Mouse (Mus musculus) kidney, postnatal 14 days (tissue): ENCODE measurements around the gene Gm10563.
"Not testable (repeated sequence)": the region's sequence is repeated elsewhere in the genome, so short reads cannot be mapped to it uniquely, and the experiment has no call there.

Experiments
- DNase-seq: peaks from one replicate; pipeline ENCODE4 v3.0.0; 2022; ENCODE audit warnings: mixed read lengths

Gm10563 gene

DNA sequence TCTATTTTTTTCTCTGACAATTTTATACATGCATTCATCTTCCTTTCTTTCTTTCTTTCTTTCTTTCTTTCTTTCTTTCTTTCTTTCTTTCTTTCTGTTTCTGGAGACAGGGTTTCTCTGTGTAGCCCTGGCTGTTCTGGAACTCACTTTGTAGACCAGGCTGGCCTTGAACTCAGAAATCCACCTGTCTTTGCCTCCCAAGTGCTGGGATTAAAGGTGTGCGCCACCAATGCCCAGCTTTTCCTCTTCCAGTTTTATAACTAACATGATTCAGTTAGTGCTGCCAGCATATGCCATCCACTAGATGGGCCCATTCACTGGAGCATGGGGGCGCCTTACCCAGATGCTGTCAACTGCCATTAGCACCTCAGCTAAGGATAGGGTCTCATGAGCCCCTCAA lies at the start of gene Gm10563:
Gene Gm10563 (minus strand): TSS at position 101 of the 400 bp plus-strand sequence.
- DNase-seq = not testable (repeated sequence)

DNA sequence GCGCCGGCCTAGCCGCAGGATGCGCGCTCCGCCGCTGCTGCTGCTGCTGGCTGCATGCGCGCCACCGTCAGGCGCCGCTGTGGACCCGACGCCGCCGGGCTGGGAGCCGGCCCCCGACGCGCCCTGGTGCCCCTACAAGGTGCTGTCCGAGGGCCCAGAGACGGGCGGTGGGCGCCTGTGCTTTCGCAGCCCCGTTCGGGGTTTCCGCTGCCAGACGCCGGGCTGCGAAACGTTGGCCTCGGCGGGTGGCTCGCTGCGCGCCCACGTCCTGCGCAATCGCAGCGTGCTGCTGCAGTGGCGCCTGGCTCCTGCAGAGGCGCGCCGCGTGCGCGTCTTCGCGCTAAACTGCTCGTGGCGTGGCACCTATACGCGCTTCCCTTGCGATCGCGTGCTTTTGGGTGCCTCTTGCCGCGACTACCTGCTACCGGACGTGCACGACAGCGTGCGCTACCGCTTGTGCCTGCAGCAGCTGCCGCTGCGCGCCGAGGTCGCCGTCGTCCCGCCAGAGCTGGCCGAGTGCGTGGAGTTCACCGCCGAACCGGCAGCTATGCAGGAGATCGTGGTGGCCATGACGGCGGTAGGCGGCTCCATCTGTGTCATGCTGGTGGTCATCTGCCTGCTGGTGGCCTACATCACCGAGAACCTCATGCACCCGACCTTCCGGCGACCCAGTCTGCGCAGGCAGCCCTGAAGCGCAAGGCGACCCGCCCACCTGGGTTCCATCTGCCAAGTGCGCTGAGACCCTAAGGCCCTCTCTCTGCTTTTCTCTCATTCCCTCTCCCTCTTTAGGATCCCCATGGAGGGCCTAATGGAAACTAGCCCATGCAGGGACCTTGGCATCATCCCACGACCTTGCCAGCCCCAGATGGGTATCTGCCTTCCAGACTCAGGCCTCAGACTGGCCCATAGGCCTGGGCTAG lies 49.5 kb upstream of the Gm10563 start:
- DNase-seq = peak; percentile 67

DNA sequence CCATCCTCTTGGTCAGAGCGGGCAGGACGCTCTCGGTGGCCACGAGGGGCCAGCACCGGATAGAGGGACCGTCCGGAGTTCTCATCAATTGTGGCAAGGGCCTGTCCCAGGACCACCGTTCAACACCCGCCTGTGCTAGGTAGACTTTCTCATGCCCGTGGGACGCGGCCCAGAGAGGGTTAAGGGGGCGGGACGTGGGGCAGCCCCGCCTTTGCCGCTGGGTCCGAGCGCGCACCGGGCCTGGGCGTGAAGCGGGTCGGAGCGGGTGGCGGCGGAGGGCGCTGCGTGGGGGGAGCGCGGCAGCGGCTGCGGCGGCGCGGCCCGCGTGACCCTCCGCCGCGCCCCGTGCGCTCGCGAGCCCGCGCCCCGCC lies 48.9 kb upstream of the Gm10563 start, which contains the start of gene Fndc10:
Gene Fndc10 (plus strand): TSS at position 232 of the 371 bp plus-strand sequence.
- peak; percentile 70 for DNase-seq

DNA sequence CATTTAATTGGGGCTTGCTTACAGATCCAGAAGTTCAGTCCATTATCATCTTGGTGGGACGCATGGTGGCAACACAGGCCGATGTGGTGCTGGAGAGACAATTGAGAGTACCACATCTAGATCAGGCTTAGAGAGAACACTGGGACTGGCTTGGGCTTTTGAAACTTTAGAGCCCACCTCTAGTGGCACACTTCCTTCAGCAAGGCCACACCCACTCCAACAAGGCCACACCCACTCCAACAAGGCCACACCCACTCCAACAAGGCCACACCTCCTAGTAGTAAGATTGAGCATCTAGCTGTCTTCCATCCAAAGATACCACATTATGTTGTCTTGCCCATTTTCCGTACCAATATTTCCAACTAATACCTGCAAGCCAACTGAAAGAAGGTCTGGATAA lies 47.2 kb upstream of the Gm10563 start:
- DNase-seq = no peak

DNA sequence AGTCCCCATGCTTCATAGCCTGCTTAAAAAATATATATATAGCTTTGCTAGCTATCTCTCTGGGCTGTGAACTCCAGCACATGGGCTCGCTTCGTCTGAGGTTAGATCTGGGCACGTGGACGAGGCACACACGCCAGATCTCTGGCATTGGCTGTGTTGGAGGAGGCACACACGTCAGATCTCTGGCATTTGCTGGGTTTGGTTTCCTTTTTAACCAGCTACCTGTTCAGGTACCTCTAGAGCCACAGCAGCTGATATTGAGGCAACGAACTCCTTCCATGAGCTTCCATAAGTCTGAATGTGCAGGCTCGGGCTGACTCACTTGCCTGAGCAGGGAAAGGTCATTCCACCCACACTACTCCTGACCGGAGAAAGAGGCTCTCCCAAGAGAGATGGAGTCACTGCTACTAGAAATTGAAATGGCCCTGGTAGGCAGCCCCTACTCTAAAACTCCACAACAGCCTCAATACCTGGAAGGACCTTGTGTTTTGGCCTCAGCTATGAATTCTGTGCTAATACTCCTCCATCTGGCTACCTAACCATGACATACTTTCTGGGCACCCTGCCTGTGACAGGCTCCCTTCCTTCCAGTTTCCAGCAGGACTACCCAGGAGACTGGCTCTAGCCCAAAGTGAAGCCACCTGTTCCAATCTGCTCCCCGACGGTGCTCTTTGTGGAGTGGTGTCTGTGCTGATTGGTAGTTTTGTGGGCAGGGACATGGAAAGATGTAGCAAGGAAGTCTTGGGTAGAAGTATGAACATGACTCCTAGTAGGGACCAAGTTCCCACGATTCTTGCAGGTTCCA lies 45.6 kb upstream of the Gm10563 start:
- DNase-seq = no peak

DNA sequence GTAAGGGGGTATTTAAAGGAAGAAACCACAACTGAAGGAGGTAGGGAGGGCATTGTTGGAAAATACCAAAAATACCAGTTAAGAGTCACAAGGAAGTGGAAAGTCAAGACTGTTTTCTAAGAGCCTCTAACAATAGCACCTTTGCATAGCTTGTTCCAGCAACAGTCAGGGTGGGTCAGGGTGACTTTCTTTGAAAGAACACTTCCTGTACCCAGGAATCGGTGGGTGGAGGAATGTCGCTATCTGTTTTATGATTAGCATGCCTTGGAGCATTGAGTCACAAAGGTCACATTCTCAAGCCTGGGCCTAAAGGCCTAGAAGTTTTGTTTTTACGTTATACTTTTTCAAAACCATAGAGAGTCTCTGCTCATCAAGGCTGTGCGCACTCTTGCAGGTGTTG lies 42.6 kb upstream of the Gm10563 start:
- not testable (repeated sequence) for DNase-seq

DNA sequence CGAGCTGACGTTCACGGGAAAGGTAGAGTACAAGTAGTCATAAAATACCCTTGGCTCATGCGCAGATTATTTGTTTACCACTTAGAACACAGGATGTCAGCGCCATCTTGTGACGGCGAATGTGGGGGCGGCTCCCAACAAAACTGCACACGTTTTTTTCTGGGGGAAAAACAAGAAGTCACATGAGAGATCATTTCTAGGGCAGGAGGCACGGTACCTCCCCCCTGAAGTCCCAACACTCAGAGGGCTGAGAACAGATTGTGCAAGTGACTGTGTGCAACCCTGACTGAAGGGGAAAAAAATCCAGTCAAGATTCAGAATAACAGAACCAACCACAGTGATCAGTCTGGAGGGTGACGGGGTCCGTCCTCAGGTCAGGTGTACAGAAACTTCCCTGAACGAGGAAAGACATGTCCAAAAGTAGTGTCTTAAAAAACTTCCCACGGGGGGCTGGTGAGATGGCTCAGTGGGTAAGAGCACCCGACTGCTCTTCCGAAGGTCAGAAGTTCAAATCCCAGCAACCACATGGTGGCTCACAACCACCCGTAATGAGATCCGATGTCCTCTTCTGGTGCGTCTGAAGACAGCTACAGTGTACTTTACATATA lies 38.6 kb upstream of the Gm10563 start:
- not testable (repeated sequence) for DNase-seq

DNA sequence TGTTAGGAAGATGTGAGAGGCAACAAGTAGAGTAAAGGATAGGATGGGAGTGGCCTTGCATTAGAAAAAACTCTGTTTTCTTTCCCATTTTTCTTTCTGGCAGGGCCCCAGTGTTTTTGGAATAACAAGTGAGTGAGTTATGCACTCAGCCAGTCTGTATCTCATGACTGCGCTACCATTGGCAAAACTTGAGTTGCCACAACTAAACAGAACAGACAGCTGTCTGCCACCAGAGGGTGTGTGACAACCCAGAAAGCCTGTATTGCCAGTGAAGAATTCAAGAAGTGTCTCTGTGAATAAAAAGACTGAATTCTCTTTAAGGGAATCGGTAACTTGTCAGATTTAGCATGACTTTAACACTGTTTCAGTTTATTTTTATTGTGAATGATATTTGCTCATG lies 30.8 kb upstream of the Gm10563 start:
- DNase-seq = peak; percentile 46

DNA sequence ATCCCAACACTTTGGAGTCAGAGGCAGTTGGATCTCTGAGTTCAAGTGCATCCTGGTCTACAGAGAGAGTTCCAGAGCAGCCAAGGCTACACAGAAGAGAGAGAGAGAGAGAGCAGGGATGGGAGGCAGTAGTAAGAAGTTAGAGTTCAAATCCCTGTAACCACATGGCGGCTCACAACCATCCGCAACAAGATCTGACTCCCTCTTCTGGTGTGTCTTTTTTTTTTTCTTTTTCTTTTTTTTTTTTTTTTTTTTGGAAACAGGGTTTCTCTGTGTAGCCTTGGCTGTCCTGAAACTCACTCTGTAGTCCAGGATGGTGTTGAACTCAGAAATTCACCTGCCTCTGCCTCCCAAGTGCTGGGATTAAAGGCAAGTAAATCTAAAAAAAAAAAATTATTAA lies 26.9 kb upstream of the Gm10563 start:
- DNase-seq = no peak

DNA sequence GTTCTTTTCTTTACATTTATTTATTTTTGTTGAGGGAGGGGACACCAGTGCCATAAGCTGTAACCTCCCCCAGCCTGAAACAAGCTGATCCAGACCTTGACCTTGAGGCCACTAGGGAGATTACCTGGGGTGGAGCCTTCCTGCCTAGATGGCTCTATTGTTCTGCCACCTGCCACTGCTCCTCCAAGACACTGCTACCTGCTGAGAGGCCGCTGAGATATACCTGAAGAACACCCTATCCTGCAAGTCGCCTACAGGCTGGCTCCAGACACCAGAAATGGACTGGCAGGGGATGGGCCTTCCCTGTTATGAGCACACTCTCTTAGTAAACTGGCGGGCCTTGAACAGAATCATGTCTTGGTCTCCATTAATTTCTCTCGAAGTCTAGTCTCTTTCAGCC lies 25.0 kb upstream of the Gm10563 start:
- DNase-seq = not testable (repeated sequence)

DNA sequence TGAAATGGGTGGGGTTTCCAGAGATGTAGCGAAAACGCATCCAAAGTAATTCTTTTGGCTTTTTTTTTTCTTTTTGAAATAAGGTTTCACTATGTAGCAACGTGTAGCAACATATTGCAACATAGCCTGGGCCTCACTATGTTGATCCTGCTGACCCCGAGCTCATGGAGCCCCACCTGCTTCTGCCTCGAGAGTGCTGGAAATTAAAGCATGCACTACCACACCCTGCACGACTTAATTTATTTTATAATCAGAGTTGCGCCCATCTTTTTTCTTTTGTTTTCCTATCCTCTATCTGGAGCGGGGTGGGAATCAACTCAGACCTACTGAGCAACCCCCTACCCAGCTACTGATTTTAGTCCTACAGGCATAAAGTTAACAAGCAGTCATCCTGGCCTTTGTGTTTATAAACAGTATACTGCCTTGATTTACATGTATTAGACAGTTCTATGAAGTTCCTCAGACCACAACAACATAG lies 24.4 kb upstream of the Gm10563 start:
- DNase-seq = no peak

DNA sequence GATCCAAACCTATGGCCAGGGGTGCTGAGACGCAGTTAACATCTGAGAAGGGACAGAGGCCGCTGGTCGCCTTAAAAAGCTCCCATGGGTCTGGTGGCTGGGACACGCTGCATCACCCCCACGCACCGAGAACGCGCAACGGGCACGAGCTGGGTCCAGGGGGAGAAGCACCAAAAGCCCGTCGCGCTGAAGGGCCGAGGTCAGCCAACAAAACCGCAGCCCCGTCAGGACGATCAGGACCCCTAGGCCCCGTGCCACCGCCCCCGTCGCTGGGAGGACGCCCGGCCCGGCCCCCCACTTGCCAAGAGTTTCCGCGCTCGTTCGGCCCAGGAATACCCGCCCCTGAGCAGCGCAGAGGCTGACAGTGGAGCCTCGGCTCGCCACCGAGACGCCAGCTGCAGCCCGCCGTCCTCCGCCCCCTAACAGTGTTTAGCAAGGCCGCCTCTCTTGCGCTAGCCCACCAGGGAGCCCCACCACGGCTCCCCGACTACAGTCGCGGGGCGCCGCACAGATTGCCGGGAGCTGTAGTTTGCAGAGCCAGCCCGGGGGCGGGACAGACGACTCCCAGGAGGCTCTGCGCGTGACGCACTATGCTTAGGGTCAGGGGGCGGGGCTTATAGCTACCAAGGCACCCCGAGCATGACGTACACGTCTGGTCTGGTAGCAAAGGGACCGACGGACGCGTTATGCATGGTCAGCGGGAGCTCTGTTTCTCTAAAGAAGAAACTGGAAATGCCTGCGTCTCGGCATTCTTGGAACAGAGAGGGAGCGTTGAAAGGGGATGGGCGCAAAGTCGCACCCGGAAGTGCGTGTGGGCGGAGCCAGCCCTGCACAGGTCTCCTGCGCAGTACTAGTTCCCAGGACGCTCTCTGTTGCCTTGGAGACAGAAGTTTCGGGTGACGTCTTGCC lies 23.7 kb upstream of the Gm10563 start, which contains the start of gene Mib2:
Gene Mib2 (minus strand): TSS at position 510 of the 909 bp plus-strand sequence.
- DNase-seq = peak; percentile 98

DNA sequence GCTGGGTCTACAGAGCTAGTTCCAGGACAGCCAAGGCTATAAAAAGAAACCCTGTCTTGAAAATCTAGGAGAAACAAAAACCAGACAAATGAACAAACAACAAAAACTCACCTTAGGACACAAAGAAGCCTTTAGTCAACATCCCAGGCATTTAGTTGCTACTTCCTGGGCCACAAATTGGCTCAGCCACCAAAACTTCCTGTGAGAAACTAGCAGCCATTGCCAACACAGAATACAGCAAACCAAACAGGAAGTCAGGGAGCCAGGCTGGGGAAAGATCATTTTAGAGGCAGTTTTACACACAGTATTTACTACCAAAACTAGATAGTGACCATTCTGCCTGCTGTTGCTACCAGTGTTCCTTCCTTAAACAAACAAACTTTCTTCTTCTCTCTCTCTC lies 21.7 kb upstream of the Gm10563 start:
- no peak for DNase-seq

DNA sequence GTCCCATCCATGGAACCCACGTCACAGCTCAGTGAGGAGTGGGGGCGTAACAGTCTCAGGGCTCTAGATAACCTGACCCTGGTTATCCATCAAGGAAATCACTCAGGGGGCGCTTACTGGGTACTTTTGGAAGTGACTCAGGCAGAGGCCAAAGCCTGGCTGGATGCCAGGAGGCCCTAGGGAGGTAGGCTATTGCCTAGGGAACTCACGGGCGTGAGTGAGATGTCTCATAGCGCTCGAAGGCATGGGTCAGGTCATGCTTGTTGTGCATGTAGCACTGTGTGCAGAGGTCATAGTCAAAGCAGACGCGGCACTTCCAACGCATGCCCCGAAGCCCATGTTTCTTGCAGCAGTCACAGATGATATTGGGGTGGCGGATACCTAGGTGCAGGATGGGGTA lies 15.4 kb upstream of the Gm10563 start:
- DNase-seq = no peak

DNA sequence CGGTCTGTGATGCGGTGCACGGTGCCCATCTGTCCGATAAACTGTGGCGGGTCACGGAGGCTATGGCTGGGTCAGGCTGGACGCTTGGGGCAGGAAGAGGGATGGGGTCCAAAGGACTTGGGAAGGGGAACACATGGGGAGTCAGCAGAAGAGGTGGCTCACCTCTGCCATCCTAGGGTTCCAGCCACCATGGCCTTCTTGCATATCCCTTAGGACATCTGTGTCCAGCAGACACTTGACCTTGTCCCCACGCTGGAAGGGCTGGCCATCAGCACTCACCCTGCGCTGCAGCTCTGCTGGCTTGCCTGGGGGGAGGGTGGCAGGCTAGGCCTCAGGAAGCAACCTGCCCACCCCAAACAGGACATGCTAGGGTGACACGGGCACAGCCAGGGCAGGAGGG lies 13.8 kb upstream of the Gm10563 start:
- no peak for DNase-seq

DNA sequence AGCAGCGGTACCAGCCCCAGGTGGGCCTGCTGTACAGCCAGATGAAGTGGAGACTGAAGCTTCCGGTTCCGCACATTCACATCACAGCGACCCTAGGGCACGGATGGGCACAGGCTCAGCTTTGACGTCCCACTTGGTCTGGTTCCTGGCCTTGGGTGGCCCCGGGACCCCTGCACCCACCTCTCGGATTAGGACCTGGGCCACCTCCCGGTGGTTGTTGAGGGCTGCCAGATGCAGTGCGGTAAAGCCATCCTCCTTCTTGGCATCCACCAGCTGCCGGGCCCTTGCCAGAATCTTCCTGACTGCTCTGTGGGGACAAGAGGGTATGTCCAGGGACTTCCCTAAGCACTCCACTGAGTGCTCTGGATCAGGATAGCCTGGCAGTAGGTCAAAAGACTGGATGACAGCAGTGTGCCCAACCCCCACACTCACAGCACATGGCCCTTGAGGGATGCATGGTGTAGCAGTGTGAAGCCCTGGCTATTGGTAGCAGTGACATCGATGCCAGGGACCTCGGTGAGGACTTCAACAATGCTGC lies 11.1 kb upstream of the Gm10563 start:
- DNase-seq = no peak

DNA sequence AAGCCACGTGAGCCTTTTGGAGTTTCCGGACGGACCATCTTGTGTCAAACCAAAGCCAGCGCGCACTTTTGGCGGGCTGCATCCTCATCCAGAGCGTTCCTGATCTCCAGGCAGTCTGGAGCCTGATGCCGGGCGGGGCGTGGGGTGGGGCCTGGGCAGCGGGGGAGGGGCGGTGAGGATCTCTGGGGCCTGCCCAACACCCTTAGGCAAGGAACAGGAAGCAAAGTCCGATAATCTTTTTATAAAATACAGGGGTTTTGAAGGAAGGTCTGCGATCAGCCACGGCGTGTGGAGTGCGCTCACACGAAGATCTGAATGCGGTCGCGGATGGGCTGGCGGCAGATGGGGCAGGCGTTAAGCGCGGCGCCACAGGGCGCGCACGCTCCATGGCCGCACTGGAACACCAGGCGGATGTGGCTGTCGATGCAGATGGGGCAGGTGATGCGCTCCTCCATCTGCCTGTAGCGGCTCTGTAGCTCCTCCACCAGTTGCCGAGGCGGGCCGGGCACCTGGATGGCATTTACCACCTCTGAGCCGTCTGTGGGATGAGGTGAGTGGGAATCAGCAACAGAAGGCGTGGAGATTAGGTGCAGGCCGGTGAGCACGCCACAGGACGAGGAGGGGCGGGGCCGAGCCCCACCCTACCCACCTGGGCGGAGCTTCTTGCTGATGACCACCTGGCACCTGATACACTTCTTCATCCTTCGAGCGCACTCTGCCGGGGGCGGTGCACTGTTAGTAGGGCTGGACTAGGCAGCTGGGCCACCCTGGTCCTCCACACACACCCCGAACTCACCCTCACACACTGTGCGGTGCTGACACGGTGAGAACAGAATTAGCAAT lies 9.5 kb upstream of the Gm10563 start:
- peak; percentile 61 for DNase-seq

DNA sequence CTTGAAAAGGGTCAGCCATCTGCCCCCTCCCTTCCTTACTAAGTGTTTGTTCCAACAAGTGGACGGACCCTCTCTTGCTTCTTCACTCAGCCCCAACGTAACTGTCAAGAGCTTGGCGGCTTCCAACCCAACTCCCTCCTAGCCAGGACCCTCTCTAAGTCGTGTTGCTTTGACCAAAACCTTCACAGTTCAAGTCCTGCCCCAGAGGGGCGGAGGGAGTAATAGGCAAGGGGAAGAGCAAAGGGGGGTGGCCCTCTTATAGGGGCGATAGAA lies 8.9 kb upstream of the Gm10563 start:
- DNase-seq = no peak

DNA sequence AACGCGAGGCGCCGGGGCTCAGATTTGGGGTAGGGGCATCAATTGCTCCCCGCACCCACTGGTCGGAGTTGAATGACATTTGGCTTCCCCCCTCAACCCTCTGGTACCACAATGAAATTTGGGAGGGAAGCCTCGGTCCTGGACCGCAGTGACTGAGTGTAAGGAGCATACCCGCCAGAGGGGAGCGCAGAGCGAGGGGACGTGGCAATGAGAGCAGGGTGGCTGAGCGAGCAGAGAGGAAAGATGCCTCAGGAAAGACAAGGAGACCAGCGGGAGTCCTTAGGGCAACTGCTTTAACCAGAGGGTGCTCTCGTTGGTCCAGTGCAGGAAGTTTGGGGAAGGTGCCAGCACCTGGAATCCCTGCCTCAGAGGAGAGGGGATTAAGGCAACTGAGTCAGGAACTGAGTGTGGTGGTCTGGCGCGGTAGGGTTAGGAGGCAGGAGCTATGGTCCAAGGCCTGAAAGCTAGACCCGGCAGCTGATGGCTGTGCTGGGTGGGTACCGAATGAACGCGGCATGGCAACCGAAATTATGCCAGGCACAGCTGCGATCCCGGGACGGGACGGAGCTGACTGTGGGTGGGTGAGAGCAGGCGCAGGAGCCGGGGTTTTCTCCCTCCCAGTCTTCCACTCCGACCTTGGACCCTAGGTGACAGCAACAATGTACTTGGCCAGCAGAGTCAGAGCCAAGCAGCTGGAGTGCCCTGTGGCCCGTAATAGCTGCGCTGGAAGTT lies 8.4 kb upstream of the Gm10563 start:
- DNase-seq = peak; percentile 32

DNA sequence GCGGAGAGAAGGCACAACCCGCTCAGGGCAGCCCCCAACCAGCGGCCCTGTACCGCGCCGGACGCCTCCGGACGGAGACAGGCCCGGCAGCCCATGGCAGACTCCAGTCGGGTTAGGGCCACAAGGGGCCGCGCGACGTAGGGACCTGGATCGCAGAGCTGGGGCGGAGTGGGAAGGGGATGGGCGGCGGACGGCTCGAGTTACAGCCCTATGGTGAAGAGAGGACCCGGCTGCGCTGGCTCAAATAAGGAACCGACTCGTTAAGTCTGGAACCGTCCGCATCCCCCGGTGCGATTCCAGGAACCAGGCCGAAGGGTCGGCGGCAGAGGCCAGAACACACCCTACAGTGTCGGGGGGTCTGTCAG lies 7.9 kb upstream of the Gm10563 start, which contains the start of gene Mmp23:
Gene Mmp23 (minus strand): TSS at position 299 of the 365 bp plus-strand sequence.
- peak; percentile 62 for DNase-seq
